In genomic region chr14:54994136-54994868, GRCm38 (mm10) we compare ENCODE assay signal across 9 mouse cellular contexts. TPM values are rescaled to one million over a fixed set of nuclear protein-coding genes. Genes with fewer than 3 reads are reported as not detected.
A peak's percentile ranks its signal among the peaks of the same experiment; 100 is the strongest.
DNase-seq lines count a peak whose midpoint lies in the region; ATAC-seq and TF ChIP-seq lines count a peak whose summit lies in the region.
"Had no signal": no experiment of that assay in that cellular context is flagged by ENCODE, and none has a peak within 500 bp of the region (broad histone marks: within the 10 kb centered on the region; RNA-seq: fewer than 3 reads in every experiment).

TSS of gene Myh7 (minus strand) at chr14:54994626.

- peaks cover 4% of the 10 kb centered on the region; the same call in 1 of the 2 replicates for H3K27me3 ChIP-seq in hindbrain, embryonic 10.5 days (ENCODE audit: insufficient read depth, poor library complexity, severe bottlenecking)
- H3K27me3 ChIP-seq in myocyte (ENCODE audit: control insufficient read depth, insufficient read depth, insufficient read length): peaks cover 13% of the 10 kb centered on the region

- intact Hi-C loops in left cerebral cortex, postnatal 10 days (cut with DNase I): no loop called here

- H3ac ChIP-seq in myocyte (ENCODE audit: control insufficient read depth, insufficient read length): no peak within 1 kb of the TSS

- H3K79me2 ChIP-seq in myocyte (ENCODE audit: control insufficient read depth, insufficient read depth): no peaks in the 10 kb centered on the region

- peak within 1 kb of the TSS; percentile 66 for H3K4me2 ChIP-seq in myocyte (ENCODE audit: low read depth)

- H3K36me3 ChIP-seq in hindbrain, embryonic 10.5 days: no peaks in the 10 kb centered on the region
- H3K36me3 ChIP-seq in myocyte (ENCODE audit: control insufficient read depth, insufficient read depth): no peaks in the 10 kb centered on the region

- no peak for ATAC-seq in cerebellum, adult (ENCODE audit: insufficient number of reproducible peaks, low FRiP score, low TSS enrichment)
- no peak for ATAC-seq in erythroid progenitor cell, adult 5-6 weeks (replicated peaks; ENCODE audit: low FRiP score, poor library complexity, severe bottlenecking)

- peak within 1 kb of the TSS; percentile 77 for H3K27ac ChIP-seq in hindbrain, embryonic 10.5 days

- peaks cover 43% of the 10 kb centered on the region for H3K4me1 ChIP-seq in hindbrain, embryonic 10.5 days (replicated peaks)

- DNase-seq in left cerebral cortex, adult 18-20 months (ENCODE audit: low spot score in 2 of 2): no peak
- no peak for DNase-seq in left cerebral cortex, postnatal 10 days (ENCODE audit: extremely low spot score in 1 of 2, low spot score in 2 of 2)
- no peak for DNase-seq in gastrocnemius, adult 18-20 months (ENCODE audit: low spot score)
- DNase-seq in hindbrain, embryonic 10.5 days (ENCODE audit: low spot score): no peak
- DNase-seq in cerebellum, postnatal 36 days: no peak
- DNase-seq: kidney, postnatal 25 days had no signal

- 53% methylated on average over 11 of the region's 11 CpGs for WGBS in hindbrain, embryonic 10.5 days

- no peaks in the 10 kb centered on the region for H3K9me3 ChIP-seq in hindbrain, embryonic 10.5 days

- H3K4me3 ChIP-seq in hindbrain, embryonic 10.5 days: no peak within 1 kb of the TSS
- H3K4me3 ChIP-seq in myocyte: no peak within 1 kb of the TSS

- no peak for TF ChIP-seq POLR2A in myocyte (IDR thresholded peaks at IDR 0.05; ENCODE audit: insufficient read length, low read depth)

TF ChIP-seq in myocyte, 11 proteins besides CTCF, POLR2A, EP300 and RAD21:
- TF ChIP-seq POLR2AphosphoS2 (IDR thresholded peaks at IDR 0.05; ENCODE audit: insufficient read length, low read depth) (no peak), USF1 (IDR thresholded peaks at IDR 0.05; ENCODE audit: low read depth) (no peak), SRF (IDR thresholded peaks at IDR 0.05; ENCODE audit: control insufficient read depth, insufficient read length, low read depth) (no peak), TCF3 (IDR thresholded peaks at IDR 0.05; ENCODE audit: insufficient read length, low read depth) (no peak), MYOD1 (IDR thresholded peaks at IDR 0.05; ENCODE audit: control insufficient read depth in 1 of 3, insufficient read length in 2 of 3, low read depth in 2 of 3) (no peak), E2F4 (IDR thresholded peaks at IDR 0.05; ENCODE audit: insufficient read depth) (no peak), TCF12 (IDR thresholded peaks at IDR 0.05; ENCODE audit: insufficient read depth, poor library complexity, severe bottlenecking) (no peak), MAX (IDR thresholded peaks at IDR 0.05; ENCODE audit: low read depth) (no peak), REST (IDR thresholded peaks at IDR 0.05; ENCODE audit: insufficient read depth, insufficient read length) (no peak), CEBPB (IDR thresholded peaks at IDR 0.05; ENCODE audit: insufficient read depth, poor library complexity, severe bottlenecking) (no peak), MYOG (IDR thresholded peaks at IDR 0.05; ENCODE audit: control insufficient read depth in 1 of 3, insufficient read depth in 1 of 3, insufficient read length in 2 of 3, low read depth in 2 of 3) (no peak)
TF ChIP-seq in myocyte: peak in this region for 0.

RNA-seq across cellular contexts. Expression of gene Myh7, which starts in this region (rescaled TPM):
- total RNA-seq in left cerebral cortex, adult 18-20 months (2021): 10 to 100 TPM; 16.0 to 18.2 TPM
- 1 to 10 TPM; 5.4 to 5.5 TPM for total RNA-seq in left cerebral cortex, postnatal 10 days (2021)
- 100 to 1,000 TPM; 739 to 933 TPM for total RNA-seq in gastrocnemius, adult 18-20 months (2021)
- polyA plus RNA-seq in hindbrain, embryonic 10.5 days (2016; fragmentation: Nextera tagmentation; extraction: Ambion mirVana): 0.16 and 4.6 TPM in 2 replicates
- 56.5 TPM for polyA plus RNA-seq in myocyte (2012; fragmentation: generic; extraction: Trizol)
- total RNA-seq in erythroid progenitor cell, adult 5-6 weeks (2015; ENCODE audit: low replicate concordance): not detected in 2 replicates
- total RNA-seq in erythroid progenitor cell, adult 5-6 weeks (2017; ENCODE audit: low replicate concordance): not detected in 2 replicates

Comparison
In these comparisons a context has a peak if more than half of its experiments do, and no peak if none do; other contexts are left out.
1. RNA of gene Myh7 (total RNA-seq): 739 to 933 TPM in gastrocnemius, adult 18-20 months; 16.0 to 18.2 TPM in left cerebral cortex, adult 18-20 months, 5.4 to 5.5 TPM in left cerebral cortex, postnatal 10 days and not detected in erythroid progenitor cell, adult 5-6 weeks; every median in the first group is over 10 times any median in the second.
2. RNA of gene Myh7 (polyA plus RNA-seq): 56.5 TPM in myocyte (single experiment); 0.16 to 4.6 TPM in hindbrain, embryonic 10.5 days; every median in the first group is over 10 times any median in the second.